Mouse (Mus musculus): Measurements from ENCODE around the gene Sik3.
"Not testable (repeated sequence)": the region's sequence is repeated elsewhere in the genome, so short reads cannot be mapped to it uniquely, and the experiment has no call there.

Gene Sik3

DNA sequence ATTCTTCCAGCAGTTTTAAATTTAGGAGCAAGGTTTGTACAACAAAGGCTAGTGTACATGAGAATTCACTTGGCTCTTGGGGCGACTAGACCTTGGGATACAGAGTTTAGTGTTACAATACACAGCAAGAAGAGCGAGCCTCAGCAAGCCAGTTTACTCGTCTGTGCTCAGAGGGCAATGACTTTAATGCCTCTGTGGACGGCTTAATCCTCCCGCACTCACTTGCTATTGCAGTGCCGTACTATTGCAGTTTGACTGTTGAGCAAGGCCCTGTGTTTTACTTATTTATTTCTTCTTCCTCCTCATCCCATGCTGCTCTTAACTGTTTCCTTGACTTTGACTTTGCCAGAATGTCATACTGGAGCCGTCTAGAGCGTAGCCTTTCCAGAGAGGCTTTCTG lies 37.6 kb downstream of the Sik3 start:
- DNase-seq (ENCODE audit: extremely low spot score, low read depth, low spot score) = no peak

DNA sequence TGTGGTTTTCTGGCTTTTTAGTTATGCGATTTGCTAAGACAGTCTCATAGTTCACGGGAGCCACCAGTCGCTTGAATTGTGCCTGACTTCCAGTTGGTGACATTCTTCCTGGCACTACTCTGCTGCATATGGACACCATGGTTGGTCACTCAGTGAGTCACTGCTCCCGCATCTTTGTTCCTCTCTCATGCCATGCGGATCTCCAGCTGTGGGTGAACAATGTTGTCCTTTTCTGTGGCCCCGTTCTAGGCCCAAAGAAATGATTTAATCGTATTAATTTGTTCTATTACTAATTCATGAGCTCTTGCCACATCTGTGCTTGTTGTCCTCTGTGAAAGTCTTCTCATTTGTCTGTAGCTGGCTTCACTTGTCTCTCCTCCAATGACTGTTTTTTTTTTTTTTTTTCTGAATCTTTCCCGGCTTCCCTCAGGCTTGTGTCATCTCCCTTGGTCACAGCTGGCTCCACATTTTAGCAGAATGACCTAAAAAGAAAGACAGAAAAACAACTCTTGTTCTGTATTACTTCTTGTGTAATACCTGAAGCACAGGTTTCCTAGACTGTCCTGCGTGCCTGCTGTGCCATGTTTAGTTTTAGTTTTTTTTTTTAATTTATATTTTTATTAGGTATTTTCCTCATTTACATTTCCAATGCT lies 40.5 kb downstream of the Sik3 start:
- DNase-seq (ENCODE audit: extremely low spot score, low read depth, low spot score) = no peak

DNA sequence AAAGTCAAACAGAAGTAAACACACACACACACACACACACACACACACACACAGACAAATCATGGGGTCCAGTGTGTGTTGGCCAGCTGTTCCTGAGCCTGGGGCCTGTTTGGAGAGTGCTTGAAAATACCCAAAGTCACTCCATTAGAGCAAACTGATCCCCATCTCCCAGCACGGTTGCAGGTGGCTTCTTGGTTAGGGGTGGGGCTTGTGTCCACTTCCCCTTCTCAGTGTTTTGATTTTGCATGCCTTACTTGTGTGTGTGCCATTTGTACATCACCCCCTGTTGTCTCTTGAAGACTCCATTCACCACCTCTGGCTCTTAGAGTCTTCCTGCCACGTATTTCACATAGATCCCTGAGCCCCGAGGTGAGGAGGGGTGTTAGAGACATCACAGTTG lies 45.4 kb downstream of the Sik3 start:
- no peak for DNase-seq (ENCODE audit: extremely low spot score, low read depth, low spot score)

DNA sequence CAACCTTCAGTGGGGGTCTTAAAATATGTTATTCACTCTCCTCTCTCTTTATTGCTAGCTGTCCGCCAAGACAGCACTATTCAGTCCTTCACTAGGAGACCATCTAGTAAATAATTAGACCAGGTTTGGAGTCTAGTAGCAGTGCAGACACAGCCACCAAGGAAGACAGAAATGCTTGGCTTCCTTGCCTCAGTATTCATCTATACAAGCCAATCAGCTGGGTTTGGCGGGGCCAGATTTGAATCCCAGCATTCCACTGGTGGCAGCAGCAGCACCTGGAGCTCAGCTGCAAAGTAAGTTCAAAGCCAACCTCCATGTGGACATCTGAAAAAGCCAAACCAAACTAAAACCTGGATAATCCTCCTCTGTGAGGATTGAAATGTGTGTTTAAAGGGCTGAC lies 47.6 kb downstream of the Sik3 start:
- DNase-seq (ENCODE audit: extremely low spot score, low read depth, low spot score) = no peak

DNA sequence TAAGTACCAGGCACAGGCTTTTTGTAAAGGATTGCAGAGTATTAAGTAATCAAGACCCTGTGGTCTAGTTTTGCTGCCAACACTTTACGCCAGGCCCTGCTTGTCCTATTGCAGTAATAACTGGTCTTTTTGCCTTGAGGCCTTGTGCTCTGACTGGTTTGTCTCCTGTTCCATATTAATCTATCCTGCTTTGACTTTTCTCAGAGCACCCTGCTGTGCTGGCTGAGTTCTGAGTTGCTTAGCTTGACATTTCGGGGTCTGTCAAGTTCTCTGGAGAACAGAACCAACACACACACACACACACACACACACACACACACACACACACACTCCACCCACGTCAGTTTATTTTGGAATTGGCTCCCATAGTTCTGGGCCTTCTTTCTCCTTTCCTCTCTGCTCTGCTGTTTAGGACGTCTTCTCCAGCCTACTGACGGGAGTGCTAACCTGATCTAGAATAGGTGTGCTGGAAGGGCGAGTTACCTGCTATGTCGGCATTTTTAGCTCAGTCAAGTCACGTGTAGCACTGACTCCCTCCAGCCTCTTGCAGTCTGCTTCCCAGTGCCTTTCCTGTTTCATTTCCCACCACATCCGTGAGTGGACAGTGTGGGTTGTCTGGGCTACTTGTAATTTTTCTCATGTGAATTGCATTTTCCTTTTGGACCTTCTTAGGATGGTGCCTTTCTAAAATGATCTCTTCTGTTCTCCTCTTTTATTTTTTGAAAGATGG lies 49.2 kb downstream of the Sik3 start:
- no peak for DNase-seq (ENCODE audit: extremely low spot score, low read depth, low spot score)

DNA sequence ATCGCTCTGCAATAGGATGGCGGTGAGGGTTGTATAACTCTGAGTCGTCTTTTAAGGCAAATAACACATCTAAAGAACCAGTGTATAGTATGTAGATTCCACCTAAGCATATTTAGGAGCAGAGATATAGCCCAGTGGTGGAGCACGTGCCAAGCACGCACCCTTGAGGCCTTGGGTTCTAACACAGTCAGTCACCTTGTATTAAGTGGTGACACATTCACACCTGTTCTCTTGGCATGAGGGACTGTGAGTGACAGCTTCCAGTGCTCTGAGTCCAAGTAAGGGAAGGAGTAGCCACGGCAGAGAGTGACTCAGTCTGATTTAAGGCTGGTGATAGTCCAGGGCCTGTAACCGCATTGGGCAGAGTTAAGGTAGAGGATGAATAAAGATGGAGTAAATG lies 51.7 kb downstream of the Sik3 start:
- no peak for DNase-seq (ENCODE audit: extremely low spot score, low read depth, low spot score)

DNA sequence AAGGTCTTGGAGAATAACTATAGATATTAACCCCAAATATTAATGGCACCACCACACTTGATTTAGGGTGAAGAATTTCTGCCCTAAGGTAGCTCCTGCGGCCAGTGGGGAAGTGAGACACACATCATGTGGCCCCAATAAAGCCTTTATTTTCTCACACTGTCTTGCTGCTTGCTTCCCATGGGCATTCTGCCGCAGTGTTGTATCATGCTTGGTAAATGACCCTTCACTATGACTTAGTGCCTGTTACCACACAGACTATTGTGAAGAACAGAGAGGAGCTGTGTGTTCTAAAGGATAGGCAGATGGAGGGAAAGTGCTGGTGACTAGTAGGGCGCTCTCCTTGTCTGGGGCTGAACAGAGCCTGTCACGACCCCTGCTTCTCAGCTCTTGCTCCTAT lies 54.1 kb downstream of the Sik3 start:
- no peak for DNase-seq (ENCODE audit: extremely low spot score, low read depth, low spot score)

DNA sequence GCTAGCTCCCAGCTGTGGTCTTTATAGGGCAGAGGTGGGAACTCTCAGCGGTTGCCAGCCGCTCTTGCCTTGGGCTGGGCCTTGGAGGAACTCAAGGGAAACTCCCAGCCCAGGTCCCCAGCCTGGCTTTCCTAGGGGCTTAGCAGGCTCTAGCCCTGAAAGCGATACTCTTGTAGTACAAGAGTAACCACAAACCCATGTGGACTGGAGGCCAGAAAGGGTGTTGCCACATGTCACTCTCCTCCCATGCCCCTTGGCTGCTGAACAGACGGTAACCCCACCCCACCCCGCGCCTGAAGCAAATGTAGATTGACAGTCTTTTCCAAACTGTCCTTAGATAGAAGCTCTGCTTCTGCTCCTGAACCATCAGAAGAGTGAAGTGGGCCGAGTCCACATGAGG lies 55.1 kb downstream of the Sik3 start:
- DNase-seq (ENCODE audit: extremely low spot score, low read depth, low spot score) = no peak

DNA sequence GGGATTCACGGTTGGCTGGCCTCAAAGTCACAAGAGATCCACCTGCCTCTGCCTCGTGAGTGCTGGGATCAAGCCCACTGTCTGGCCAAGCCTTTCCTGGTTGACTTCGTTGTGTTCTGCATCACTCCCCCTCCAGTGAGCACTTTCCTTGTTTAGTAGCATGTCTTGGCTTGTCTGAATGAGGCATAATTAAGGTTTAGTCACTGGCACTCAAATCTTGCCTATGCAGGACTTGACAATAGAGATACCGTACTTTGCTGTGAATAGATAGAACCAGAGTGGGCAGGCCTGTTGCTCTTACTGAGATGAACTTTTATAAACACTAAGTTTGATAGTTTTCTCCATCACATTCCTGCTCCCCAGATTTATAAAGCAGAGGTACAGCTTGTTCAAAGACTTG lies 56.4 kb downstream of the Sik3 start:
- DNase-seq (ENCODE audit: extremely low spot score, low read depth, low spot score) = no peak

DNA sequence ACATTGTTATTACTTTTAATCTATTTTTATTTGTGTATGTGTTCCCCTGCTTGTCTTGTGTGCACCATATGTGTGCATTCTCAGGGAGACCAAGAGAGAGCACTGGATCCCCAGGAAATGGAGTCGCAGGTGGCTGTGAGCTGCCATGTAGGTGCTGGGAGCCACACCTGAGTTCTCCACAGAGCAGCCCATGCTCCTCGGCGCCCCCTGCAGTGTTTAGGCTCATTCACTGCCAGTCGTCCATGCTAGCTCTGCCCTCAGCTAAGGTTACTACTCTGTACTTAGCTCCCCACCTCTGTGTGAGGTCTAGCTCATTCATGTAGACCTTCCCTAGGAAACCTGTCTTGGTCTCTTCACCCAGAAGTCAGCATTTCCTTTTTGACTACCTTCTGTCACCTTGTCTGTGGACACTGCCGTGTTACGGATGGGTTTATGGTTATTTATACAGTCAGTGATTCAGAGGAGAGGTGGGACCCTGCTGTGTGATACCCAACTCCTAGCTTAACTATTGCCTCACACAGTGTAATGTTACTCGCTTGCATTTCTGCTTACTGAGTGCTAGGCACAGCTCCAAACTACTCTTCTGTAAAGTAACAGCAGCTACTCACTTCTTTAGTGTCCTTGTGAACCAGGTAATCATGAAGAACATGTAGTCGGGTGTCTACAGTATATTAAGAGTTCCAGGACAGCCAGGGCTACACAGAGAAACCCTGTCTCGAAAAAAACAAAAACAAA lies 59.6 kb downstream of the Sik3 start:
- no peak for DNase-seq (ENCODE audit: extremely low spot score, low read depth, low spot score)

DNA sequence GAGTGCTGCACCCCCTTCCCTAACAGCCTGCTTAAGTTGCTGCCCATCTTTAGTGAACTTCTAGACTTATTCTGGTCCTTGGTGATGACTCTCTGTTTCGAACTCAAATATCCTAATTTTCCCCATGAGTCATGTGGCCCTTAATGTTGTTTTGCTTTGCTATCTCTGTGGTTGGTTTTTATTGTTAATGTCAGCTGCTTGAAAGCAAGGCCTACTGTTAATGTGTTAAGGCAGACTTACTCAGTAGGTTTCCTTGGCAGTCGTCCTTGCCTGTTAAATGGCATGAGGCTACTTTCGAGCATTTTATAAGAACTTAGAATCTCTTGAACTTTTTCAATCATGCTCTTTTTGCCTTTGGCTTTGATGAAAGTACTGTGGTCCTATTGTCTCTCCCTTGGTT lies 60.8 kb downstream of the Sik3 start:
- DNase-seq (ENCODE audit: extremely low spot score, low read depth, low spot score) = no peak

DNA sequence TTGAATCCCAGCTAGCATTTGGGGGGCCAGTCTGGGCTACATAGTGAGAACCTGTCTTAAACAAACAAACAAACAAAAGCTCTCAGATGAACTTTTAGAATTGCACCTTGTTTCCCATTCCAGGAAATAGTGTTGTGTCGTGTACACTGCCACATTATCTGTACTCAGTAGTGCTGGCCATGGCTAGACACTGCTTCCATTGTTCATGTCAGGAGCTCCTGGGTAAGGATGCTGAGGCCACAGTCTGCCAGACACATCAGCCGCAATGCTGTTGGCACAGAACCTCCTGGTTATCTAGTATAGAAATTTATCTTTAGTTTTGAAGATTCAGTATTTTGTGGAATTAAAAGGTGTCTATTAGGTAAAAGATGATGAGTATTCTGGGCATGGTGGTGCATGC lies 63.0 kb downstream of the Sik3 start:
- no peak for DNase-seq (ENCODE audit: extremely low spot score, low read depth, low spot score)

DNA sequence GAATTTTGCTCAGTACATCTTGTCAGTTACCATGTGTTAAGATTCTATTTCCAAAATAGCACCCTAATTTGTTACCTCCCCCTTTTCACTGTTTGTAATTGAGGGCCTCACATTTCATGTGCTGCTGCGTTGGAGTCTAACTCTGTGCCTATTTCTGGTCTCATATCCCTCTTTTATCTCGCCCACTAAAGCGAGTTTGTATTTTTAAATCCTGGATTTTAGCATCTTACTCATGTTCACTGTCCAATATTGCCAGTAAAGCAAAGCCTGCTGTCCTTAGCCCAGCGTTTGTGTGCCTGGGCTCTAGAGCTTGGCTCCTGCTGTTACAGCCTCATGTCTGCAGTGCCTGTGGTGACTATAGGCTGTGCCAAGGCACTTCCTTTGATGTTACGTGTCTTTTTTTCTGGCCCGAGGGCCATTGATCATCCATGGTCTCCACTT lies 69.8 kb downstream of the Sik3 start:
- no peak for DNase-seq (ENCODE audit: extremely low spot score, low read depth, low spot score)

DNA sequence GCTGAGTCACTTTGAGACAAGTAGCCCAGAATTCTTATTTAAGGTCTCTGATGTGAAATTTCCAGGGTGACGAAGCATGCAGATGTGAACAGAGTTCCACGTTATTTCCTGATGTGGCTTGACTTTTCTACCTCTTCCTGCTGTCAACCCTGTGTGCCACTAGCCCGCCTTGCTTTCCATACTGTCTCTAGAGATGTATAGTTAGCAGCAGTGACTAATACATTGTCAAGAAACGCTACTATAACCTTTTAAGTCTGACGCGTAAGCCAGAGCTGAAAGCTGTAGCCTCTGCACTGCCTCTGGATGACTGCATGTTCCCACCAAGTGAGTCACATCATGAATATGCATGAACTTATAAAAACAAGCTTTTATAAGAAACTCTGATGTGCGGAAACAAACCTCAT lies 70.9 kb downstream of the Sik3 start:
- no peak for DNase-seq (ENCODE audit: extremely low spot score, low read depth, low spot score)

DNA sequence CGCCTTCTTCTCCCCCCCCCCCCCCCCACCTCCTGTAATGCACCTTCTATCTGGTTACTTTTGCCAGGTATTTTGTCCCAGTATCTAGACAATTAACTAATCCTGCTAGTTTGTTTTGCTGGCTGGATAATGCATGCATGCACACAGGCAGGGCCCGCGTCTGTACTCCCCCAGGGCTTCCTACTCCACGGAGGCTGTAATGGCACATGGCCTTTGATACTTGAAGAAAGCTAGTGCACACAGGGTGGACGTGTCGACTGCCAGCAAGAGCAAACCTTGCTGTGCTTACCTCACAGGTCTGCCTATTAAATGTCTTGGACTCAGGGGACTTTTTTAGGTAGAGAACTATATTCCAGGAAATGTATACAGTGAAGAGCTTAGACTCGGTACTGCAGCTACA lies 73.3 kb downstream of the Sik3 start:
- DNase-seq (ENCODE audit: extremely low spot score, low read depth, low spot score) = no peak

DNA sequence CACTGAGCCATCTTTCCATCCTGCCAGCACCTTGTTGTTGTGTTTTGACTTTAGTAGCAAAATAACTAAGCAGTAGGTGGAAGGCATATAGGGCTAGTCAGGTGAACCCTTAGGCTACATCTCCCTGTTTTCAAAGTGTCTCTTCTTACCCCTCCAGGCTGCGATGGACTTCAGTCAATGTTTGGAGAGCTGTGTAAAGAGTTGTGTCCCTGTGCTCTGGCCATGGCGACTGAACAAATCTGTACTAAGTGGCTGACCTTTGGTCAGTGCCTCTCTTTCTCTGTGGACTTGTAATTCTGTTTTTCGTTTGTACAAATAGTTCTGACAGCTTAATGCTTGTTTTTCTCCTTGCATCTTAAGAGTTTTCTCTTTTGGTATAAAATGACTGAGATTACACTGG lies 74.2 kb downstream of the Sik3 start:
- DNase-seq (ENCODE audit: extremely low spot score, low read depth, low spot score) = no peak

DNA sequence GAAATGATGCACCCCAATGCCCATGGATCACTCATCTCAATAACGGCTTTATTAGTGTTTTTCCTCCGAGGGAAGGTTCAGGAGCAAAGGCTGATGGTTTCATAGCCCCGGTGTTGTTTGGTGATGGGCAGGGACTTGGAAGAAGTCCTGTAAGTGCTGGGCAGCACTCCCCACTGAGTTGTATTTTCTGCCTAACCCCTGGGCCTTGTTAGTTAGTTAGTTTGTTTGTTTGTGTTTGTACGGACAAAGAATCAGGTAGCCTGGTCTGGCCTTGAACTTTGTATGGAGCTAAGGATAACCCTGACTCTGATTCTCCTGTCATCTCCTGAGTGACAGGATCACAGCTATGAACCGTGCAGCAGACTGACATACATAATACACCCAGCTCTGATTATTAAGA lies 74.8 kb downstream of the Sik3 start:
- no peak for DNase-seq (ENCODE audit: extremely low spot score, low read depth, low spot score)

DNA sequence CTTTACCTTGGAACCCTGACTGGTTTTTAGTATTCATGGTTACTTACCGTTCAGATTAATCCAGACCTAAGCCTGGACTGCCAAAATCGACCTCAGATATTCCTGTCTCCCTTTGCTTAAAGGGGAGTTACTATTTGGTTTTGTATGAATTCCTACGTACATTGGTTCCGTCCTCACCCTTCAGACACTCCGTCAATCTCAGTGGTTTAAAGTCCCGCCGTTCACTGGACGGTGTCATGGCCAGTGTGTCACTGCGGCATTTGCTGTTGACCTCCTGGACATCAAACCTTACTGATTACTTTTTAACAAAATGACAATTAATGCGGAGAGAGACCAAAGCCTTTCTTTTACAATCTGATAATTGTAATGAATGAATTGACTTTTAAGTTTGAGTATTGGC lies 76.1 kb downstream of the Sik3 start:
- no peak for DNase-seq (ENCODE audit: extremely low spot score, low read depth, low spot score)

DNA sequence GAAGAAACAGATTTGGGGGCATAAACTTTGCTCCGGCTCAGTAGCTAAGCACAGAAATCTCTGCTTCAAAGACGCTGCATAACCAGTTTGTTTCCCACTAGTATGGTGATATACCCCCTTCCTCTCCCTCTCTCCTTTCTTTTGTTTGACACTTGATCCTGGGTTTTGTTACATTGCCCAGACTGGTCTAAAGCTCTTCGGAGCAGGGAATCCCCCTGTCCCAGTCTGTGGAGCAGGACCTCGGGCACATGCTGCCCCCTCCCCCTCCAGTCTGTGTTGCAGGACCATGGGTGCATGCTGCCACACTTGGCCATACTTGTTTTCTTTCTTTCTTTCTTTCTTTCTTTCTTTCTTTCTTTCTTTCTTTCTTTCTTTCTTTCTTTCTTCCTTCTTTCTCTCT lies 77.4 kb downstream of the Sik3 start:
- DNase-seq (ENCODE audit: extremely low spot score, low read depth, low spot score) = no peak

DNA sequence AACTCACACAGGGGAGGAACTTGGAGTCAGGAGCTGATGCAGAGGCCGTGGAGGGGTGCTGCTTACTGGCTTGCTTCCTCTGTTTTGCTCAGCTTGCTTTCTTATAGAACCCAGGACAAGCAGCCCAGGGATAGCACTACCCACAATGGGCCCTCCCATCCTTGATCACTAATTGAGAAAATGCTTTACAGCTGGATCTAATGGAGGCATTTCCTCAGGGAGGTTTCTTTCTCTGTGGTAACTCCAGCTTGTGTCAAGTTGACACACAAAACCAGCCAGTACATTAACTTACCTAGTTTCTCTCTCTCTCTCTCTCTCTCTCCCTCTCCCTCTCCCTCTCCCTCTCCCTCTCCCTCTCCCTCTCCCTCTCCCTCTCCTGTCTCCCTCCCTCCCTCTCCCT lies 78.5 kb downstream of the Sik3 start:
- DNase-seq (ENCODE audit: extremely low spot score, low read depth, low spot score) = not testable (repeated sequence)

DNA sequence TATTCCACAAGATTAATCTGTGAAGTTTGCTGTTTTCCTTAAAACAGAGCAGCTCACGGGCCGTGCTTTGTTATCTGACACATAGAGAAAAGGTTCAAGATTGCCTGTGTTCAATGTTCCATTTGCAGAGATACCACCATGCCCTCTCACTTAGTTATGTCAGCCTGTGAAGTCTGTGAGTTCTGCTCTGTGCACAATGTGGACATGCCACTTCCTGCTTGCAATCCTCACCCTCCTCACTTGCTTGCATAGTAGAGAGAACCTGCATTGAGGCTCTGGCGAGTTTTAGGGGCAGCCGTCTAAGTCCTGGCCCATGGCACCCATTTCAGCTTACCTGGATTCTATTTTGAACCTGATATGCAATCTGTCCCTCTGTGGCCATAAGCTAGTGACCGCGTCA lies 80.0 kb downstream of the Sik3 start:
- no peak for DNase-seq (ENCODE audit: extremely low spot score, low read depth, low spot score)

DNA sequence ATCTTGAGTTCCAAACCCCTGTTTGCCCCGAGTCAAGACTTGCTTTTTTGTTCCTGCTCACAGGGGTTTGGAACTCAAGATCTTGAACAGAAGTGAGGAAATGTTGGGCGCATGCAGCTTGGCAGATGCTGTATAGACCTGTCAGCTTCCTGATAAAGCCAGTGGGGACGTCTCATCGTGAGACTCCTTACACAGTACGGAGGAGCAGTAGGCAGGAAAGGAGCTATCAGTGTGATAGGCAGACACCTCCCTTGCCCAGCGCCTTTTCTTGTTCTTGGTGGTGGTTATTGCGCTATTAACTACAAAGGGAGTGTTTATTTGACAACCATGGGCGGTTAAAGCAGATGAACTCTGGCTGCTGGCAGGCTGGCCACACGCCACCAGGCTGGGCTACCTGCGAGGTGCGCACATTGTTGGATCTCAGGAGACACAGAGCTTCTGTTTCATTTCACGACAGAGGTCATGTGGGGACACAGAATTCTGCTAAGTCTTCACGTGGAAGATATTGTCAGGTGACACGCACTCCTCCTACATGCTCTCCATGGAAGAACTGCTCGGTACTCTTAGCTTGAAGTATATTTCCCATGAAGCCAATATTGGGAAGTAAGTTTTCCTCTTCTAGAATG lies 85.9 kb downstream of the Sik3 start:
- no peak for DNase-seq (ENCODE audit: extremely low spot score, low read depth, low spot score)

Data from hindlimb bud, embryonic 11.5 days (tissue).